Mouse (Mus musculus): ENCODE measurements at regions not wholly inside any gene's neighbourhood (a gene's known extent, or its start where the extent isn't known, plus 50 kb on each side); places are given as distances from the start of the nearest gene placed in this dataset.

DNA sequence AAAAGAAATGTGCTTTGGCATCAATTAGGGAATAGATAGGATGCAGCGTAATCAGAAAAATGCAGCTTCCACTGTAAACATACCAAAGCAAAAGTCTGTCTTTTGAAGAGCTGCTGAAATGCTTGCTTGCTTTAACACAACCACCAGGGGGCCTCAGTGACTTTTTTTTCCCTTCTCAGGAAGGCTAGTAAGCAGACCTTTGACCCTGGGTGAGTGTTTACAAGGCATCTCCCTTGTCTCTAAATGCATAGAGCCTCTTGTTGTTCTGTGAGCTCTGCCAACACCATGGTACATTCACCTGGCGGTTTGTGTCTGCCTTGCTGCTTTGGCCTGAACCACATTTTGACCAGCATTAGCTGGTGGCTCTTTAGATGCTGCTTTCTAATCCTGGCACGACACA, 191.9 kb upstream of the C9orf72 start:
- Histone ChIP-seq H3K27ac (no peak overlapping the region), H3K4me1 (no peaks in the 10 kb centered on the region), H3K9ac (no peak overlapping the region), H3K4me3 (replicated peaks) (no peak overlapping the region), H3K4me2 (no peak overlapping the region), H3K9me3 (no peaks in the 10 kb centered on the region), H3K36me3 (no peaks in the 10 kb centered on the region), H3K27me3 (replicated peaks) (no peaks in the 10 kb centered on the region)
- 49% methylated on average over 3 of the region's 3 CpGs for WGBS
- ATAC-seq (ENCODE audit: insufficient read depth, low FRiP score, low read depth): no peak

DNA sequence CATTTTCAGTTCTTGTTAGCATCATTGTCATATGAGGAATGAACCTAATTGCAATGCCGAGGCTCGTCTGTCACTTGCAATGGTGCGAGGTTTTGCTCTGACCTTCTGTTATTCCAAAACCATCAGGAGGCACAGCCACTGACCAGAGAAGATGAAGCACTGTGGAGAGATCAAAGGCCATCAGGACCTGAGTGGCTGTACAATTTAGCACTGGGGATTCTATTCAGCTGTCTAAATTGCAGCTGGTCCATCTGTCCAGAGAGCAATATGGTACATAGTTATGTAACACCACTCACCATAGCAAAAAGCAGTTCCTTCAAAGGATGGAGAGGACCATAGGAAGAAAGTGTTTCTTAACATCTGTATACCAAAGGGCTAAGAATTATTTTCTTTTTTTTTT, 187.5 kb upstream of the C9orf72 start:
- Histone ChIP-seq H3K4me1 (no peaks in the 10 kb centered on the region), H3K27ac (no peak overlapping the region), H3K9ac (no peak overlapping the region), H3K36me3 (no peaks in the 10 kb centered on the region), H3K4me2 (no peak overlapping the region), H3K4me3 (replicated peaks) (no peak overlapping the region), H3K27me3 (replicated peaks) (no peaks in the 10 kb centered on the region), H3K9me3 (no peaks in the 10 kb centered on the region)
- ATAC-seq (ENCODE audit: insufficient read depth, low FRiP score, low read depth): no peak
- WGBS: 64% methylated on average over 3 of the region's 3 CpGs

DNA sequence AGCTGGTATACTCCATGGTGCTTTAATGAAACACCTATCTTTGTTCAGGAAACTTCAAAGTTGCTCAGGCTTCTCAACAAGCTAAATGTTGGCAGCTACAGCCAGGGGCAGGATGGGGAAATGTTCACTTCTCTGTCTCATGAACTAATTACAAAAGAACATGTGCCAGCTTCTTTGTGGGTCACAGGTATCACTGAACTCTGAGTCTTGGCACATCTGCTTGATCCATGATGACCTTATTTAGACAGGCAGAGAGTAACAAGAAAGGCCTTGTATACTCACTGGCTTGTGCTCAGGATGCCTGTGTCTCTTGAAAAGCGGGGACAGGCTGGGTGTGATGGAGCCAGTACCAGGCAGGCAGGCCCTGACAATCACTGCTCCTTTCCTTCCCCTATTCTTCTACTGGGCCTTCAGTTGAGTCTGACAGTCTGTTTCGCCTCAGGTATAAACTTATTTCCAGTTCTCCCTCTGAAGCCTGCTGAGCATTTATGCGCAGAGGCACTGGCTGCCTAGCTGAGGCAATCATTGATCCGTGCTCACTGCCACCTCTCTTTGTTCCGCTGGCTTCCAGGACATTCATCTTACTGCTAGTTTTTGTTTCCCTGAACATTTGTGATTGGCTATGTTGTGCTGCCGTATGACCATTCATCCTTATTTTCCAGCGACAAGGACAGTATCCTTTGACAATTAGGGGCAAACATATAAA, 179.5 kb upstream of the C9orf72 start:
- H3K27me3 ChIP-seq (replicated peaks): no peaks in the 10 kb centered on the region
- no peaks in the 10 kb centered on the region for H3K36me3 ChIP-seq
- H3K9ac ChIP-seq: no peak overlapping the region
- no peaks in the 10 kb centered on the region for H3K4me1 ChIP-seq
- 67% methylated on average over 7 of the region's 7 CpGs for WGBS
- no peak overlapping the region for H3K4me2 ChIP-seq
- no peak overlapping the region for H3K4me3 ChIP-seq (replicated peaks)
- H3K9me3 ChIP-seq: no peaks in the 10 kb centered on the region
- no peak overlapping the region for H3K27ac ChIP-seq
- no peak for ATAC-seq (ENCODE audit: insufficient read depth, low FRiP score, low read depth)

DNA sequence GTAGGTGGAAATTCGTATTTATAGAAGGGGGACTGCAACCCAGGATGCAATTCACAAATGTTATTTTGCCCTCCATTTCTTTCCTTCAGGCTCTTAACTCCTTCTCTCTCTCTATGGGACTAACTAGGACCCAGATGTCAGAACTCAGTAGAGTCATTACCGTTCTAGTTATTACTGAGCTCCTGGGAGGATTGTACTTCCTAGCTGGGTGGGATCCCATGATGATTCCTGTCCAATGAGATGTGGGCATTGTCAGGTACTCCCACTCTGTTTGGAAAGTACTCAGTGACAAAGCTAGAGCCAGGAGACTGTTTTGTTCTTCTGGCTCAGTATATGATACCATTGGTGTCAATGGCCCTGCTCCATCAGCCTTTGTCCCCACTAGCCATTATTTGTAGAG, 178.1 kb upstream of the C9orf72 start:
- no peak for ATAC-seq (ENCODE audit: insufficient read depth, low FRiP score, low read depth)
- Histone ChIP-seq H3K9me3 (no peaks in the 10 kb centered on the region), H3K4me1 (no peaks in the 10 kb centered on the region), H3K27me3 (replicated peaks) (no peaks in the 10 kb centered on the region), H3K4me3 (replicated peaks) (no peak overlapping the region), H3K27ac (no peak overlapping the region), H3K4me2 (no peak overlapping the region), H3K9ac (no peak overlapping the region), H3K36me3 (no peaks in the 10 kb centered on the region)
- WGBS: 84% methylated on average over 2 of the region's 2 CpGs

DNA sequence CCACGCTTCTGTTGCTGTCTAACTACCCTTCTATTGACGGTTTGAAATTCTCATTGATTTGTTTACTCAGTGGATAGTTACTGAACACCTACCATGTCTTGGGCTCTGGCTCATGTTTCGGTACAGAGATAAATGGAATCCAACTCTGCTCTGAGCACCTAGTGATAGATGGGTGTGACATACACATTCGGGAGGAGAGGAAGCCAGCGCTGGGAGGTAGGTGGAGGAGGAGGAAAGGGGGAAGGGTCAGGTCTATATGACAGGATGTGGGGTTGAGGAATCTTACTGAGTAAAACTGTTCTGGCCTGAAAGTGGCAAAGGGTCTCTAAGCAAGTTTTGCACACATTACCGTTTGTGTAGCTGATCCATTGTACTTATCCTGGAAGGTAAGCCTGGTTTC, 177.6 kb upstream of the C9orf72 start:
- Histone ChIP-seq H3K9ac (no peak overlapping the region), H3K4me2 (no peak overlapping the region), H3K27me3 (replicated peaks) (no peaks in the 10 kb centered on the region), H3K4me1 (no peaks in the 10 kb centered on the region), H3K9me3 (no peaks in the 10 kb centered on the region), H3K4me3 (replicated peaks) (no peak overlapping the region), H3K36me3 (no peaks in the 10 kb centered on the region), H3K27ac (no peak overlapping the region)
- no peak for ATAC-seq (ENCODE audit: insufficient read depth, low FRiP score, low read depth)
- WGBS: 45% methylated on average over 6 of the region's 6 CpGs

DNA sequence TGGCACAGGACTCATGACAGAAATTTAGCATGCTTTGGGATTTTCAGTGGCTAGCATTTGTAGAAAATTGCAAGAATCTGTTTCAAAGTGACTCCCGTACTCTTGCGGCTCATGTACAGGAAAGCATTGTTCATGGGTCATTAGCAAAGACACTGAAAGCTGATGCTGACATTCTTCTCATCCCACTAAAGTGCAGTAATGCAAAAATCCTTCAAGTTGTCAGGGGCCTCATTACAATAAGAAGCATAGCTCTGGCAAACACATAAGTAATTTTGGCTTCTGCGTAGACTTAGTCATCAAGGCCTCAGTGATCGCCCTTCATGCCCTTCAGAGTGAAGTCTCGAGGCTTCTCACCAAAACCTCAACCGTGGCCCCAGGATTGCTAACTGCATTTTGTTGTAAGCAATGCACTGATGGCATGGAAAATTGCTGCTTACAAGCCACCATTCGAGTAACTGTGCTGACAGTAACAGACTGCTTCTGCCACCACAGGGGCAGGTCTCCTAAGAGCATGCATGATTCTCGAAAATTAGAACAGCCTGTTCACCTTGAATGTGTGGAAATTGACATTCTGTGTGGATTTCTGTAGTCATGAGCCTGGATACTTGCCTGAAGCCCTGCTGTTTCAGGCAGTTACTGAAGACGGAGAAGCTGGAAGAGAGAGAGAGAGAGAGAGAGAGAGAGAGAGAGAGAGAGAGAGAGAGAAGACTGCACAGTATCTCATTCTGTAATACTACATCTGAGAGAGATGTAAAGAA, 176.6 kb upstream of the C9orf72 start:
- H3K4me1 ChIP-seq: no peaks in the 10 kb centered on the region
- H3K36me3 ChIP-seq: no peaks in the 10 kb centered on the region
- no peak overlapping the region for H3K4me2 ChIP-seq
- H3K9ac ChIP-seq: no peak overlapping the region
- H3K4me3 ChIP-seq (replicated peaks): no peak overlapping the region
- no peaks in the 10 kb centered on the region for H3K27me3 ChIP-seq (replicated peaks)
- H3K9me3 ChIP-seq: no peaks in the 10 kb centered on the region
- whole genome bisulfite sequencing: 73% methylated on average over 9 of the region's 9 CpGs
- ATAC-seq (ENCODE audit: insufficient read depth, low FRiP score, low read depth): no peak
- H3K27ac ChIP-seq: no peak overlapping the region

DNA sequence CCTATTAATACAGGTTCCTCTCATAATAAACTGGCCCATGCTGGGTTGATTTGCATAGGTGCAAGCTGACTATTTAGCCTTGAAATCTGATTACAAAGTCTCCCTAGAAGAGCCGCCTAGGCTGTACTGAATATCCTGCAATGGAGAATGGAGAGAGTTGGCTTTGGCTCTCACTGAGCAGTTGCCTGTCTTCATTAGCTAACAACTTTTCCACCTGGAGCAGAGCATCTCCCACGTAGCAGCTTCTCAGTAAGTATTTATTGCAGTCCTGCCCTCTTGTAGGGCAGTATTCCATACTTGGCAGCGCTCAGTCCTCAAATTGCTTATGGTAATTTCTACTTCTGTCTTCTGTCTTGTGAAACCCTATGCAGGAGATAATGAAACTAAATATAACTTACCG, 175.8 kb upstream of the C9orf72 start:
- Histone ChIP-seq H3K4me2 (no peak overlapping the region), H3K9me3 (no peaks in the 10 kb centered on the region), H3K36me3 (no peaks in the 10 kb centered on the region), H3K9ac (no peak overlapping the region), H3K4me3 (replicated peaks) (no peak overlapping the region), H3K4me1 (no peaks in the 10 kb centered on the region), H3K27me3 (replicated peaks) (no peaks in the 10 kb centered on the region), H3K27ac (no peak overlapping the region)
- ATAC-seq (ENCODE audit: insufficient read depth, low FRiP score, low read depth): no peak
- WGBS: 68% methylated on average over 4 of the region's 4 CpGs

DNA sequence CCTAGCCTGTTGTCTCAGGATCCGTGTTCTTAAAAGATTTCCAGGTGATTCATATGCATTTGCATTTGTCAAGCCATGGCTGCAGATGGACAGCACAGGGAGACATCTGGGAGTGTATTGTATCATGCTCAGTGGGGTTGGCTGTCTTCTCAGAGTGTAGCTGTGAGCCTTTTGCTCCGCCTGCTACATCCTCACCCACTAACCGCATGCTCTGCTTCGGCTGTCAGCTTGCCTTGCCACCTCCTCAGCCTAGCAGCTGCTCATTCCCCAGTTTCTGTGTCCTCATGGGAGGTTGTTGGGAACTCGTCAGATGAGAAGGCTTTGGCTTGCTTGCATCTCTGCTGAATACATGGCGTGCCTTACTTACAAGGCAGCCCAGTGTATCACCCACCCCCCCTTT, 174.5 kb upstream of the C9orf72 start:
- 86% methylated on average over 6 of the region's 6 CpGs for WGBS
- no peaks in the 10 kb centered on the region for H3K9me3 ChIP-seq
- H3K27ac ChIP-seq: no peak overlapping the region
- H3K27me3 ChIP-seq (replicated peaks): no peaks in the 10 kb centered on the region
- no peaks in the 10 kb centered on the region for H3K4me1 ChIP-seq
- no peak overlapping the region for H3K4me3 ChIP-seq (replicated peaks)
- no peak for ATAC-seq (ENCODE audit: insufficient read depth, low FRiP score, low read depth)
- H3K4me2 ChIP-seq: no peak overlapping the region
- no peak overlapping the region for H3K9ac ChIP-seq
- H3K36me3 ChIP-seq: no peaks in the 10 kb centered on the region

DNA sequence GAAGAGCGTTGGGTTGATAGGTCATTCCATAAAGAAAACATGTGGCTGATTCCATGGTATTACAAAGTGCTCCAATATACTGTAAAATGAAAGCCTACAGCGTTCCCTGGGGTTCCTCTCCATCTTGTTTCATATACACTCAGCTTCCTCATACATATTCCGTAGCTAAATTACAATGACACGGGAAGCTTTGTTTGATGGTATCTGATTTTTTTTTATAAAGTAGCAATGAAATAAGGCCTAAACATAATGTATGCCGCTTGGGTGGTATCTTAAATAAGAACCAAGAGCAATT, 169.6 kb upstream of the C9orf72 start:
- WGBS: 83% methylated on average over 5 of the region's 5 CpGs
- H3K36me3 ChIP-seq: no peaks in the 10 kb centered on the region
- H3K9me3 ChIP-seq: no peaks in the 10 kb centered on the region
- ATAC-seq (ENCODE audit: insufficient read depth, low FRiP score, low read depth): no peak
- no peaks in the 10 kb centered on the region for H3K4me1 ChIP-seq
- H3K9ac ChIP-seq: no peak overlapping the region
- no peaks in the 10 kb centered on the region for H3K27me3 ChIP-seq (replicated peaks)
- H3K4me2 ChIP-seq: no peak overlapping the region
- H3K4me3 ChIP-seq (replicated peaks): no peak overlapping the region
- H3K27ac ChIP-seq: no peak overlapping the region

DNA sequence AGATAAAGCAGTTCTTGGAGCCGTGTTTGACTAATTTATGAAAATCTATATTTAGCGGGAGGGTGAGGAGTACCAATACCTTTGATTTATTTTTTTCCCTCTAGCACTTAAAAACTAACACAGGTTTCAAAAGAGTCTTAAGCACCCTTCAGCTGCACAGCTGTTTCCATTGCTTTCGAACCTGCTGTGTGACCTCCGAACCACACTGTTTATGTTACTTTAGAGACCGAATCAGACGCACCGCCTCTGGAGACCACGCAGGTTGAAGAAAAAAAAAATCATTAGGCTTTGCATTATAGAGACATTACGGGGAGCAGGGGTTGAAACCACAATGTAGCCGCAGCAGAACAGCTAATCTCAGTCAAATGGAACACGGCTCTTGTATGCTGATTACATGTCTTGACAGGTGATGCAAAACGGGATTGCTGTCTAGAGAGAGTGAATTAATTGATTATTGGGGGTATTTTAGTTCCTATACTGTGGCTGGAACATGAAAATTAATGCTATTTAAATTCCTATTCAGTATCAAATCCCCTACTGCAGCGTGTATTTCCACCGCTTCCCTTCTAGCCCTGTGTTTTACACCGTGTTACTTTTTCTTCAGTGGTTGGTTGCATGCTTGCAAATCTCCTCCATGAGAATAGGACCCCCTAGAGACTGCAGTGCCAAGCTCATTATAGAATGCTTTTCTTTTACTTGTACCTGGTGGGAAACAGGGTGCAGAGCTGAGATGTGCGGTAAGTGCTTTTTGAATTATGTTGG, 169.0 kb upstream of the C9orf72 start:
- WGBS: 36% methylated on average over 16 of the region's 16 CpGs
- no peak for ATAC-seq (ENCODE audit: insufficient read depth, low FRiP score, low read depth)

DNA sequence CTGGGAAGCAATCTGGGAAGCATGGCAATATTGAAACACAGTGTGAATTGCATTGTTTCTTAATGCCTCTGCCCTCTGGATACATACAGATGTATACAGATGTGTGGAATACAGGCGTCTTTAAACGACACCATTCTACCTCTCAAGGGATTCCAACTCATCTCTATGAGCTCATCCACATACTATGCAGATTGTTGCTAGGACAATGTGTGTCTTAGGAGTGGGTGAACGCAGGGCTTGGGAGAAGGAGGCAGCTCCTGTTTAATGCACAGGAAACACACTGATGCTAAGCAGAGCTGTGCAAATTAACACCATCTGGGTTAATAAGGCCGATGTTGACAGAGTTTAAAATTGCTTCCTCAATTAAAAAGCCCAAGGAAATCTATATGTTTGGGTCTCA, 149.8 kb upstream of the C9orf72 start:
- 73% methylated on average over 4 of the region's 4 CpGs for WGBS

More for the DNA sequence above, 169.0 kb upstream of the C9orf72 start:
- no peak overlapping the region for H3K4me2 ChIP-seq
- no peak overlapping the region for H3K4me3 ChIP-seq (replicated peaks)
- no peaks in the 10 kb centered on the region for H3K36me3 ChIP-seq
- no peaks in the 10 kb centered on the region for H3K27me3 ChIP-seq (replicated peaks)
- no peak overlapping the region for H3K9ac ChIP-seq
- H3K9me3 ChIP-seq: no peaks in the 10 kb centered on the region
- H3K27ac ChIP-seq: no peak overlapping the region
- H3K4me1 ChIP-seq: no peaks in the 10 kb centered on the region

DNA sequence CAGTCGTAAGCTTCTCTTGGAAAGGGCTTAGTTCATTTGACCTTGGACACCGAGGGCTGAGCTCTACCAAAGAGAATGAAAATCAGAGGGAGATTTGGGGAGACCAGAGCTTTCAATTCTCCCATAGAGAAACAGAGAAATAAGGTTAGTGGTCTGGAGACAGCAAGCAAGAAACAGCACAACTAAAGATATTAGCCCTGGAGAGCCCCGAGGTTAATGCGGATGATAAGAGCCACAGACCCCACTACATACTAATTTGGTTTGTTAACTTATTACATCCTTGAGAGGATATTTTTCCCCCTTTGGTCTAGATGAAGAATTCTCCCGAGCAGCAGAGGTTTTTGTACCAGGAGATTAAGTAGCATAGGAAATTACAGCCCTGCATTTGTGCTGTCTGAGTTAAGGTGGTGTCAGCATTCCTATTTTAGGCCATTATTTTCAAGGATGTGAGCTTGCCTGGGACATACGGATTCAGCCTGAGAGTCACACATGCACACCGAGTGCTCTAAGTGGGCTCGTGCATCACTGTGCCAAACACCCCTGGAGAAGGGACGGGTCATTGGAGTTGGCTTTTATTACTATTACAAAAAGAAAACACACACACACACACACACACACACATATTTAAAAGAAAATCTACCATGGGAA, 147.4 kb upstream of the C9orf72 start:
- Histone ChIP-seq H3K9ac (no peak overlapping the region), H3K9me3 (no peaks in the 10 kb centered on the region), H3K27ac (no peak overlapping the region), H3K4me3 (replicated peaks) (no peak overlapping the region), H3K27me3 (replicated peaks) (no peaks in the 10 kb centered on the region), H3K4me1 (no peaks in the 10 kb centered on the region), H3K4me2 (no peak overlapping the region), H3K36me3 (no peaks in the 10 kb centered on the region)
- 59% methylated on average over 9 of the region's 9 CpGs for WGBS
- ATAC-seq (ENCODE audit: insufficient read depth, low FRiP score, low read depth): no peak

More for the DNA sequence above, 149.8 kb upstream of the C9orf72 start:
- H3K9me3 ChIP-seq: no peaks in the 10 kb centered on the region
- H3K9ac ChIP-seq: no peak overlapping the region
- H3K4me1 ChIP-seq: no peaks in the 10 kb centered on the region
- no peak for ATAC-seq (ENCODE audit: insufficient read depth, low FRiP score, low read depth)
- H3K27ac ChIP-seq: no peak overlapping the region
- H3K36me3 ChIP-seq: no peaks in the 10 kb centered on the region
- H3K27me3 ChIP-seq (replicated peaks): no peaks in the 10 kb centered on the region
- H3K4me3 ChIP-seq (replicated peaks): no peak overlapping the region
- no peak overlapping the region for H3K4me2 ChIP-seq
